Mouse (Mus musculus) liver, embryonic 14.5 days (tissue): Measurements from ENCODE around the gene Add3. TPM values are rescaled to one million over a fixed set of nuclear protein-coding genes. Genes with fewer than 3 reads are reported as not detected.
A peak's percentile ranks its signal among the peaks of the same experiment; 100 is the strongest.

Source experiments
- ATAC-seq: fragments of 200-750 bp; cut with Nextera tagmentation; 2 replicates; pipeline ENCODE4 v1.8.0; 2017; ENCODE audit warnings: moderate number of reproducible peaks, mild to moderate bottlenecking, moderate library complexity; ENCODE audit not compliant: insufficient read depth
- DNase-seq, 3 experiments: peaks; one replicate each; pipeline ENCODE4 v3.0.0-alpha.2; 2012 to 2013; ENCODE audit warnings: low read depth in 3 of 3, low spot score in 3 of 3
- H3K27ac ChIP-seq: fragments of 300-500 bp; sonication (generic); 2 replicates; pipeline ENCODE4 v1.5.1; 2014; ENCODE audit warnings: moderate library complexity, mild to moderate bottlenecking, control low read depth, inconsistent platforms
- H3K27me3 ChIP-seq: fragments of 300-500 bp; sonication (generic); 2 replicates; pipeline ENCODE4 v1.6.1; 2014; ENCODE audit warnings: mild to moderate bottlenecking, low read length, moderate library complexity; ENCODE audit not compliant: control insufficient read depth, insufficient read depth
- H3K36me3 ChIP-seq: fragments of 300-500 bp; sonication (generic); replicated peaks from 2 replicates; pipeline ENCODE4 v1.6.1; 2014; ENCODE audit warnings: low read depth; ENCODE audit not compliant: control insufficient read depth, insufficient read depth
- H3K4me1 ChIP-seq, 2 experiments: fragments of 200-500 bp in 1 of 2; fragments of 300-500 bp in 1 of 2; sonication (generic) in 1 of 2; replicated peaks; 2 replicates each; pipeline ENCODE4 v1.6.1; 2012 to 2014; ENCODE audit warnings: antibody characterized with exemption in 1 of 2, inconsistent platforms in 1 of 2, low read length in 1 of 2; ENCODE audit not compliant: control insufficient read depth in 2 of 2, insufficient read depth in 2 of 2
- H3K4me2 ChIP-seq: fragments of 300-500 bp; sonication (generic); 2 replicates; pipeline ENCODE4 v1.6.1; 2014; ENCODE audit warnings: low read depth, mild to moderate bottlenecking, control low read depth, moderate library complexity
- H3K4me3 ChIP-seq, 2 experiments: fragments of 200-500 bp in 1 of 2; fragments of 300-500 bp in 1 of 2; sonication (generic) in 1 of 2; 2 replicates each; pipeline ENCODE4 v1.5.1; 2012 to 2014; ENCODE audit warnings: low read depth in 2 of 2, low read length in 2 of 2, mild to moderate bottlenecking in 2 of 2, control low read depth in 1 of 2, inconsistent platforms in 1 of 2, moderate library complexity in 1 of 2; ENCODE audit not compliant: insufficient read depth in 1 of 2
- H3K9ac ChIP-seq: fragments of 300-500 bp; sonication (generic); replicated peaks from 2 replicates; pipeline ENCODE4 v1.6.1; 2014; ENCODE audit warnings: mild to moderate bottlenecking, control low read depth, moderate library complexity
- H3K9me3 ChIP-seq: fragments of 300-500 bp; sonication (generic); 2 replicates; pipeline ENCODE4 v1.6.1; 2016; ENCODE audit warnings: low read length, mixed read lengths; ENCODE audit not compliant: control insufficient read depth
- CTCF ChIP-seq: IDR thresholded peaks from 2 replicates; pipeline ENCODE4 v1.5.1; 2016; ENCODE audit warnings: antibody characterized with exemption, low read depth, control low read depth
- EP300 ChIP-seq: IDR thresholded peaks from 2 replicates; pipeline ENCODE4 v1.6.1; 2016; ENCODE audit warnings: antibody characterized with exemption, low read depth
- WGBS: fragments of 180-500 bp; shearing (Covaris S2); extraction: QIAGEN DNeasy Blood & Tissue Kit; methylation state at CpG from one replicate; pipeline ENCODE4 v1.1.7; 2014; ENCODE audit not compliant: insufficient replicate concordance; 5-methylcytosine and 5-hydroxymethylcytosine counted together
- polyA plus RNA-seq, 2 experiments: library from polyadenylated mRNA; depleted of rRNA in 1 of 2; stranded (reverse) in 1 of 2; unstranded in 1 of 2; fragments of >200 nt; fragmentation: Nextera tagmentation in 1 of 2; extraction: Ambion mirVana in 1 of 2; gene quantifications; 2 replicates each; pipeline versions ENCODE4 v1.2.1 to v1.2.3; 2012 to 2014

Gene Add3
- polyA plus RNA-seq, 2 experiments: 12.7 to 21.7 TPM

DNA sequence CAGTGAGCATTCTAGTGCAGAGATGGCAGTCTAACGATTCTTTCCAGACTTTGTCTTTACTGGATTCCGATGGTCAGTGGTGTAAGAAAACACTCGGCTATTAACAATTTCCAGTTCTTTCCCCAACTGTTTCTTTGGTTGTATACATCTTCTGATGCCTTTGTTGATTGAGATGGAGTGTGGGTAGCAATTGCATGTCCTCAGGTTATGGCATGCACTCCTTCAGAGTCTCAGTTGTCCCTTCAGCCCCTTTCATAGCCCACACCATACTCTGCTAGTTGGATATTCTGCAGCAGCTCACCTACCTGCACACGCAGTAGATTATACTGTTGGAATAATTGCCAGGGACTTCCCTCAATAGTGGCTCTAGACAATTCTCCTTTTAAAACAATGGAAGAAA, 36.3 kb downstream of the Add3 start:
- WGBS: 82% methylated on average over 4 of the region's 4 CpGs
- Histone ChIP-seq H3K36me3 (no peaks in the 10 kb centered on the region), H3K27me3 (no peaks in the 10 kb centered on the region), H3K4me3 (no peak overlapping the region), H3K9me3 (no peaks in the 10 kb centered on the region), H3K4me1 (peaks cover 0 to 5% of the 10 kb centered on the region in 2 experiments; a peak in 3 of 4 replicates), H3K27ac (no peak overlapping the region), H3K9ac (no peak overlapping the region), H3K4me2 (no peak overlapping the region)
- ATAC-seq: no peak
- DNase-seq: no peak
- TF ChIP-seq CTCF: no peak
- no peak for TF ChIP-seq EP300

DNA sequence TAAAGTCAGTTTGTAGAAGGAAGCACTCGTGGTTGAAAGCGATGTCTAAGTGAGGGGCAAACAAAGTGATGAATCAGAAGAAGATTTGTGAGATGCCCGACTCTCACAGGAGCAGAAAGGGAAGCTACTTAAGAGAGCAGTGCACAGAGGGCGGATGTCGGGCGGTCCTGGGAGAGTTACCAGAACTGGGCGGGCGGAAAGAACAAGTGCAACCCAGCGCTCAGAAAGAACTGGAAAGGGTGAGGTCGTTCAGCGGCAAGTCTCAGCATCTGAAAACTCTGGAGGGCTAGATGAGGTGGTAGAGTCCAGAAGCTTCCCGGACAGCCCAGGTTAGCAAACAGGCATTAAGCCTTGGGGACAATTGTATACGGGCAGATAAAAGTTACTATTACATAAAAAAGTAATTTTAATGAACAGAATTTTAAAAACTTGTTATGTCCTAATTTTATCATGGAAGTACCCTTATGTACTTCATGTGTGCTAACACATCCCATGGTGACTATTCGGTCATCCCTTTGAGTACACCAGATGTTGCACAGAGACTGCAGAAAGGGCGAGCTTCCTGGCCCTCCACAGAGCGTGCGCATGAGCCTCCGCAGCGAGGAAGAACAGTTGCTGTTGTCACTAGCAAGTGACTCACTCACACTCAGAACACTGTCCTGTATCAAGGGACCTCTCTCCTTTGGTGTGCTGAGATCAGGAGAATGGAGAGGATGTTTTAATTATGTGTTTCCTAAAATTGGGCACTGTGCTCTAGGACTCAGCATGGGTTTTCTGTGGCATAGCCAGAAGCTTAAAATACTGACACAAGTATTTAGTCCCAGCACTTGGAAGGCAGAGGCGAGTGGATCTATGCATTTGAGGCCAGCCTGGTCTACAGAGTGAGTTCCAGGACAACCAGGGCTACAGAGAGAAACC, 38.6 kb downstream of the Add3 start:
- WGBS: 82% methylated on average over 20 of the region's 20 CpGs
- Histone ChIP-seq H3K4me3 (no peak overlapping the region), H3K4me2 (no peak overlapping the region), H3K9me3 (no peaks in the 10 kb centered on the region), H3K27ac (no peak overlapping the region), H3K27me3 (no peaks in the 10 kb centered on the region), H3K4me1 (peaks cover 6 to 16% of the 10 kb centered on the region in 2 experiments), H3K9ac (no peak overlapping the region), H3K36me3 (no peaks in the 10 kb centered on the region)
- DNase-seq: no peak
- TF ChIP-seq EP300: no peak
- no peak for TF ChIP-seq CTCF
- ATAC-seq: no peak

DNA sequence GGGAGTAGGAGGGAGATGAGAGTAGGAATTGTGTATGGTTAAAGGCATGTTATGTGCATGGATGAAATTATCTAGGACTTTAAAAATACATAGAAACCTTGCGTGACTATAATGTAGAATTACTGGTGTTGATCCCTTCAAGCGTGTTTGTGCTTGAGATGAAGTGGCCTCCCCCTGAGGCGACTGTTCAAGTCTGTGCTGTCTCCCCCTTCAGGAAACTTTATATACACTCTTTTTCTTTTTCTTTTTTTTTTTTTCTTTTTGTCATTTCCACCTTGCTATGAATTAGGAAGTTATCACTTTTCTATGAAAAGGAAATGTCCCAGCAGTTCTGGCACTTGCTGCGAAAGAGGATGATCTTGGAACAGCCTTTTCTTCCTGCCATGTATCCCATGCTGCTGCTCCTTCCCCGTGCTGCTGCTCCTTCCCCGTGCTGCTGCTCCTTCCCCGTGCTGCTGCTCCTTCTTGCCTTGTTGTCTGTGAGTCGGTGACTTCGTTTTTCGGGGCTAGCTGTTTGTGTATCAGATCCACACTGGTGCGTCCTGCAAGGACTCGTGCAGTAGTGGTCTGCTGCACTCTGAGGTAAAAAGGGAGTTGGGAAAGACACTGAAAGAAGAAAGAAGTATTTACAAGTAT, 40.0 kb downstream of the Add3 start:
- WGBS: 56% methylated on average over 12 of the region's 12 CpGs
- no peaks in the 10 kb centered on the region for H3K36me3 ChIP-seq
- TF ChIP-seq CTCF (0 out of 2 replicates have a peak, but pooled peaks have one; percentile 15), EP300 (no peak)
- no peak overlapping the region for H3K9ac ChIP-seq
- H3K27ac ChIP-seq: no peak overlapping the region
- H3K4me3 ChIP-seq: no peak overlapping the region
- ATAC-seq (no peak), DNase-seq (no peak)
- H3K4me2 ChIP-seq: no peak overlapping the region
- no peaks in the 10 kb centered on the region for H3K27me3 ChIP-seq
- no peaks in the 10 kb centered on the region for H3K9me3 ChIP-seq
- peaks cover 21 to 29% of the 10 kb centered on the region in 2 experiments for H3K4me1 ChIP-seq

DNA sequence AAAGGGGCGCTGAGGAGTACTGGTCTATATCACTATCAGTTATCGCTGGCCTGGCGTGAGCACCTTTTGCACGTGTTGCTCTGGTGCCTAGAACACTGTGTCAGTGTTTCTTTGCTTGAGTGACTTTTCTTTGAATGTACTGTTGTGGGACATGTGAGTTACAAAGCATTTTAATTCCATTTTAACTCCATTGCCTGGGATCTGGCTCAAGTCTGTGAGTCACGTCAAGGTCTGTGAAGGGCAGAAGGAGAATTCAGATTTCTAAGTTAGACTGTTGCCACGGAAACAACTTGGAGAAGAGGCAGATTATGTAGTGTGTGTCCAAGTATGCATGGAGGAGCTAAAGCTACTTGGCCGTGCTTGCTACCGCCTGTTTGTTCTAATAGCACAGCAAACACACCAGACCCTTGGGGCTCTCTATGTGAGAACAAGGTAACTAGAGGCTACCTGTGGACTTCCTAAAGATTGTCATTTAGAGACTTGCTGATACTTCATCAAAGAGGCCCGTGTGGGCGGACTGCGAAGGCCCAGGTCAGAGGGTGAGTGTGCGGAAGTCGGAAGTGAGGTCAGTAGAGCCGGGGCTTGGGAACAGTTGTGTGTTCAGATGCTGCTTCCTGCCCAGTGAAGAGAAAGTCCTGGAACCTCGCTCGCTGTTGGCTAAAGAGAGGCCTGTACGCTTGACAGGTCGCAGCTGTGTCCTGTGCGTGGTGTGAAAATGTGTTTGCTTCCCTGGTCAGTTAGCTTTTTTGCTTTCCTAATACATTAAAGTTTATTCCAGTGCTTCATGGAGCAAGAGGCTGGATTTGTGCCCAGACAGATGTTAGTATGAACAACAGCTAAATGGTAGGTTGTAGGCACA, 41.0 kb downstream of the Add3 start:
- no peak for DNase-seq

More for the DNA sequence above, 41.0 kb downstream of the Add3 start:
- Histone ChIP-seq H3K4me2 (no peak overlapping the region), H3K27me3 (no peaks in the 10 kb centered on the region), H3K36me3 (no peaks in the 10 kb centered on the region), H3K4me3 (no peak overlapping the region), H3K9ac (no peak overlapping the region), H3K27ac (no peak overlapping the region), H3K4me1 (peaks cover 27 to 37% of the 10 kb centered on the region in 2 experiments), H3K9me3 (no peaks in the 10 kb centered on the region)
- ATAC-seq: no peak
- TF ChIP-seq CTCF (no peak), EP300 (no peak)
- WGBS: 76% methylated on average over 19 of the region's 19 CpGs
